Mouse (Mus musculus): ENCODE data around the gene Mcf2l.

- TF ChIP-seq CTCF (IDR thresholded peaks at IDR 0.05; ENCODE audit: borderline replicate concordance, control insufficient read depth, extremely low read depth, insufficient read depth, low read length, poor library complexity): peak; percentile 56; the same call in 1 of the 2 replicates
- no peak for TF ChIP-seq POLR2A (IDR thresholded peaks at IDR 0.05; ENCODE audit: control insufficient read depth, extremely low read depth, insufficient read depth, low read length, poor library complexity)
These were observed 105.1 kb downstream of the Mcf2l start for GRCm38 (mm10) chr8:12978726-12979125.

Data from thymus, adult 2 months (tissue).